Mouse (Mus musculus) CD4-positive, CD25-positive, alpha-beta regulatory T cell, adult 2 months (primary cell): ENCODE measurements around the gene Skint4.

Experiments
- DNase-seq: peaks from one replicate; pipeline ENCODE4 v3.0.0-alpha.2; 2012; ENCODE audit warnings: low read depth, low spot score

Skint4 gene

GRCm38 (mm10) chr4:112071716-112072115, at the start of gene Skint4:
Gene Skint4 (plus strand): TSS chr4:112072016.
- no peak for DNase-seq
